Mouse (Mus musculus) thymus, postnatal 0 days (tissue): ENCODE results near the gene 1700016H13Rik. TPM values are rescaled to one million over a fixed set of nuclear protein-coding genes. Genes with fewer than 3 reads are reported as not detected.

Experiments used
- DNase-seq: peaks from one replicate; pipeline ENCODE4 v3.0.0-alpha.2; 2015; ENCODE audit warnings: low spot score
- polyA plus RNA-seq: library from polyadenylated mRNA; unstranded; fragments of >200 nt; fragmentation: Nextera tagmentation; extraction: Ambion mirVana; gene quantifications from 2 replicates; pipeline ENCODE4 v1.2.1, GENCODE M21; 2015

1700016H13Rik gene
- polyA plus RNA-seq, 1 experiment from 2014 or later = 0.09 TPM

DNA sequence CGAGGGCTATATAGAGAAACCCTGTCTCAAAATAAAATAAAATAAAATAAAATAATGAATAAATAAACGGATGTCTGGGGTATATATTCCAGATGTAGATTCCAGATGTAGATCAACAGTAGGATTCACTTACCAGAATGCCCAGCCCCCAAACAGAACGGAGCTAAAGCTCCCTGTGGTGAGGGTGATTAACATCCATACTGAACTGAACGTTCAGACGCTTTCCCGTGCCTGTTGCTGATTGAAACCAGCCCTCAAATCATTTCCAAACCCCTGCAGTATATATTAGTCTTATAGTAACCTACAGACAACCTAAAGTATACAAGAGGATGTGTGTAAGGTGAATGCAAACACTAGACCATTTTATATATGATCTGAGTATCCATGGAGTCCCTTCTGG, 18.7 kb upstream of the 1700016H13Rik start:
- no peak for DNase-seq

DNA sequence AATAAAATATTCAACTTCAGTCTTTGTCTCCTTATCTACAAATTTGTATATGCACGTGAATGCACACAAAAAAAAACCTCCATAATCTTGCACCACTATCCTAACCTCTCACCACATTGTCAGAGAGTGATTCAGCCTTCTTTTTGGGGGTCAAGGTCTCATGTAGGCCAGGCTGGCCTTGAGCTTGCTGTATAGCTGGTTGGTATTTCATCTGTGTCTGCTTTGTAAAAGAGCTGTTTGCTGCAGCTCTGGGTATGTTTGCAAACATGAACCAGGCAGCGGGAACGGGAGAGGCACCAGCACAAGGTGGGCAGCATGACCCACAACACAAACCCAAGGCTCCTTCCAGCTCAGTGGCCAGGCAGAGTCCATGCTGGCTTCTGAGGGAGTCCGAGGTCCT, 17.8 kb upstream of the 1700016H13Rik start:
- no peak for DNase-seq

GRCm38 (mm10) chr5:103671858-103672257, 16.0 kb upstream of the 1700016H13Rik start:
- no peak for DNase-seq

DNA sequence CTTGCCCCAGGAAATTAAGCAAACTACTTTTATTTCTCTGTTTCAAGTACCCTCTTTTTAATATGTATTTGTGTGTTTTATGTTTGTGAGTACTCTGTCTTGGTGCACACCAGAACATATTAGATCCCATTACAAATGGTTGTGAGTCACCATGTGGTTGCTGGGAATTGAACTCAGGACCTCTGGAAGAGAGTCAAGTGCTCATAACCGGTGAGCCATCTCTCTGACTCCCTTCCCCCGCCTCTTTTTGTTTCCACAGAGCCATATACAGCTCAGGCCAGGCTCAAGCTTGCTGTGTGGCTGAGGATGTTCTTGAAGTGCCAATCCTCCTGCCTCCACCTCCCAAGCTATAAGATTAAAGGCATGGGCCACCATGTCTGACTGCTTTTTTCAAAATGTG, 10.1 kb upstream of the 1700016H13Rik start:
- no peak for DNase-seq

GRCm38 (mm10) chr5:103664932-103665331, 9.1 kb upstream of the 1700016H13Rik start:
- no peak for DNase-seq

DNA sequence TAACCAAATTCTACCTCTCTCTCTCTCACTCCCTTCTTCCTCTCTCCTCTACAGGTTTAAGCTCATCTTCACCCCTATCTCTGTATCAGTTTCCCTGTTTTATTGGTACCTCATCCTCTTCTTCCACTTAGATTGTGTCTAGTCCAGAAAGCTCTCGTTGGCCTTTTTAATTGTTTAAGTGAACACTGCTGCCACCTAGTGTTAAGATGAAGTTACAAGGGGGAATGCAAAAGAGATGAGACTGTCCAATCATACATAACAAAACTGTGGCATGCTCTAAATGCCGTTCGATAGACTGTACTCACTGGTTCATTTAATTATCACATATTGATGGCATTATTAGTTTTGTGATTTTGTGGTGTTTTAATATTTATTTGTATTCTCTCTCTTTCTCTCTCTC, 3.8 kb upstream of the 1700016H13Rik start:
- DNase-seq = peak; percentile 72

GRCm38 (mm10) chr5:103658921-103659320, 3.1 kb upstream of the 1700016H13Rik start:
- peak; percentile 40 for DNase-seq

DNA sequence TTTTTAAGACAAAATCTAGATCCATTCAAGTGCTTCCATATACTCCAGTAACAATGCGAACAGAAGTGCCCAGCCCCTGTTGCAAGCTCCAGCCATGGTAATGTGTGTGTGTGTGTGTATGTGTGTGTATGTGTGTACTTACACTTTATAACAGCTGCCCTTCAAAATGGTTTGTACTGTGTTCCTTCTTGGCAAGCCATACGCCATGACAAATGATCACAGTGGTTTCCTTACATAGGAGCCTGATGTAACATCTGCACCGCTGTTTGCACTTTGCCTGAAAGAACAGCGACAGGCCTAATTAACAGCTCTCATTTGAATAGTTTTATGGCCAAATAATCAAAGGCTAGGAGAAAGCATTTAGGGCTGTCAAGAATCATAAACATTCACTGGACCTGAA, 1.0 kb downstream of the 1700016H13Rik start:
- no peak for DNase-seq

DNA sequence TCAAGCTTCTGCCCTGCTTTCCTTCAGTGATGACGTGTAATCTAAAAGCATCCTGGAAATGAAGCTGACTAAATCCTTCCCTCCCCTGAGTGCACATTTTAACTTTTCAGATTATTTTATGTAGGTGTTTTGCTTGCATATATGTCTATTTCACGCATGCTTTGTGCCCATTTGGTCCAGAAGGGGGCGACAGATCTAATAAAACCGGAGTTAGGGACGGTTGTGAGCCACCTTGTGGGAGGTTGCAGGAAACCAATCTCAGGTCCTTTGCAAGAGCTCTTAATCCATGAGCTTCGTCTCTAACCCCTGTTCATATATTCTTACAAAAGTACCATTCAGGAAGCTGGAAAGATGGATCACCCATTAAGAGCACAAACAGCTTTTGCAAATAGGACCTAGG, 1.6 kb downstream of the 1700016H13Rik start:
- peak; percentile 80 for DNase-seq

DNA sequence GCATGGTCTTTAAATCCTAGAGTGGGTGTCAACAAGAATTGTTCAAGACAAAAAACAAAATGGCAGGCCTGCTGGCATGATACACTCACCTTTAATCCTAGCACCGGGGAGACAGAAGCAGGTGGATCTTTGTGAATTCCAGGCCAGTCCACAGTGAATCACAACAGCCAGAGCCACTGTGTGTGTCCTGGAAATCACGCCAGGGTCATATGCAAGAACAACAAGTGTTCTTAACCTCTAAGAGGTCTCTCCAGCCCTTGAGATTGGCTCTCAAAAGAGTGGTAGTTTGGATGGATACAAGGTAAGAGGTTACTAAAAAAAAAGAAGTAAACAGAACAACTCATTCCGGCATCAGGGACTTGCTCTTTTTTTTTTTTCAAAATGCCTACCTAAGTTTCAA, 8.5 kb downstream of the 1700016H13Rik start:
- no peak for DNase-seq

GRCm38 (mm10) chr5:103644167-103644566, 11.6 kb downstream of the 1700016H13Rik start:
- no peak for DNase-seq

- DNase-seq = no peak
Measured at GRCm38 (mm10) chr5:103637162-103637561, 18.6 kb downstream of the 1700016H13Rik start.

GRCm38 (mm10) chr5:103629854-103630580, 25.8 kb downstream of the 1700016H13Rik start:
- no peak for DNase-seq

DNA sequence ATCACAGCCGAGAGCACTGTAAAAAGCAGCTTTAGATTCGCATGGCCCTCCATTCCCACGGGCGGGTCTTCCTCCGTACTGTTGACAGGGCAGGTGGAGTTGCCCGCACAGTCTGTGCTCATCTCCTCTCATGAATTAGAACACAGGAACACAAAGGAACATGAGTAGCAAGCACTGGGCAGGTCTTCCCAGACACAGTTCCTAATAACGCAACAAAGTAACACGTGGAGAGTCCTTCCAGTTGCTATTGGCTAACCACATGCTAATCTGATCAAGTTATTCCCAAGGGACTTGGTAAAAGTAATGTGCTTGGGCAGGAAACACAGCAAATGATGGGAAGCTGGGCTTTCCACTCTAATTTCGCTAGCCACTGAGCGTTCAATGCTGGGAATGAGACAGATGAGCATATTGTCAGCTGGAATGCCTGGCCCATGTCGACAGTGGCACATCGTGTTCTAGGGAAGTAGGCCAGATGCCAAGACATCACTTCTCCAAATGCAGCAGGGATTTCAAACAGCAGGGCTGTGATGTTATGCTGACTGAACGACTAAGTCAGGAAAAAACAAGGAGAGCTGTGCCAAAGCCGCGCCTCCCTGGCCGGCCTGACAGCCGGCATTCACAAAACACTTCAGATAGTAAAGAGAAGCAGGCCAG, 26.6 kb downstream of the 1700016H13Rik start, which contains the start of gene Slc10a6:
Gene Slc10a6 (minus strand): TSS at position 293 of the 654 bp plus-strand sequence.
- DNase-seq = no peak

GRCm38 (mm10) chr5:103628499-103628898, 27.3 kb downstream of the 1700016H13Rik start:
- no peak for DNase-seq

- no peak for DNase-seq
Measured at GRCm38 (mm10) chr5:103624831-103625230, 31.0 kb downstream of the 1700016H13Rik start.

- no peak for DNase-seq
Measured at GRCm38 (mm10) chr5:103622321-103622720, 33.5 kb downstream of the 1700016H13Rik start.

GRCm38 (mm10) chr5:103620301-103620973, 35.4 kb downstream of the 1700016H13Rik start:
- DNase-seq = no peak

GRCm38 (mm10) chr5:103617191-103617590, 38.6 kb downstream of the 1700016H13Rik start:
- DNase-seq = no peak

GRCm38 (mm10) chr5:103614356-103614755, 41.5 kb downstream of the 1700016H13Rik start:
- no peak for DNase-seq

GRCm38 (mm10) chr5:103612316-103612715, 43.5 kb downstream of the 1700016H13Rik start:
- no peak for DNase-seq

- DNase-seq = no peak
Measured at GRCm38 (mm10) chr5:103610856-103611472, 44.8 kb downstream of the 1700016H13Rik start.
